Mouse (Mus musculus) thymus, adult 2 months (tissue): ENCODE data around the gene Zfp354c.

Experiments
- CTCF ChIP-seq: fragments of 200-500 bp; IDR thresholded peaks from 2 replicates; pipeline ENCODE4 v1.5.1; 2012; ENCODE audit warnings: mild to moderate bottlenecking, control low read depth, low read length, moderate library complexity, borderline replicate concordance; ENCODE audit not compliant: control insufficient read depth, poor library complexity, insufficient read depth; ENCODE audit errors: extremely low read depth
- POLR2A ChIP-seq: fragments of 200-500 bp; IDR thresholded peaks from 2 replicates; pipeline ENCODE4 v1.6.1; 2012; ENCODE audit warnings: mild to moderate bottlenecking, low read length, control low read depth, moderate library complexity; ENCODE audit not compliant: control insufficient read depth, poor library complexity, insufficient read depth; ENCODE audit errors: extremely low read depth

DNA sequence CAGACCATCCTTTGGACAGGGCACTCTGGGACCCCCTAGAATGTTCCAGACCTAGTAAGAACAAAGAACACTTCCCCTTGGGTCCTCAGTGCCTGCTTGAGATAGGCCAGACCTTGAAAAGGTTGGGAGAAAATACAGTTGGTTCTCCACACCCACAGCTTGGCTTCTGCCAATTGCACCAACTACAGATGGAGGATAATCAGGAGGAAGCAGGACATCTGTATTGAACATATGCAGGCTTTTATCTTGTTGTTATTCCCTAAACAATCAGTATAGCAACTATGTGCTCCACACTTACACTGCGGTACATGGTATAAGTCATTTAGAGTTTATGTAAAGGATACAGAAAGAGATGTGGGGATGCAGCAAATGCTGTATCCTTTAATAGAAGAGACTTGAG lies 56.5 kb downstream of the Zfp354c start:
- TF ChIP-seq POLR2A (no peak), CTCF (no peak)
